Mouse (Mus musculus) C2C12 (cell line): ENCODE measurements around the gene Camkk2.

Experiments used
- CEBPB ChIP-seq: IDR thresholded peaks from one replicate; pipeline ENCODE4 v1.6.1; 2011; ENCODE audit warnings: low read depth, mild to moderate bottlenecking, control low read depth, moderate library complexity
- CTCF ChIP-seq: IDR thresholded peaks from one replicate; pipeline ENCODE4 v1.5.1; 2011; ENCODE audit not compliant: control insufficient read depth, insufficient read depth, insufficient read length
- FOSL1 ChIP-seq: IDR thresholded peaks from one replicate; pipeline ENCODE4 v1.8.0; 2011; ENCODE audit warnings: mild to moderate bottlenecking, low read length; ENCODE audit not compliant: poor library complexity, insufficient read depth, severe bottlenecking
- MYOD1 ChIP-seq: IDR thresholded peaks from one replicate; pipeline ENCODE4 v1.6.1; 2011; ENCODE audit warnings: low read depth; ENCODE audit not compliant: control insufficient read depth, insufficient read length
- MYOG ChIP-seq: IDR thresholded peaks from one replicate; pipeline ENCODE4 v1.6.1; 2011; ENCODE audit not compliant: control insufficient read depth, insufficient read length; ENCODE audit errors: extremely low read depth
- USF1 ChIP-seq: IDR thresholded peaks from one replicate; pipeline ENCODE4 v1.6.1; 2011; ENCODE audit warnings: low read depth, mild to moderate bottlenecking, control low read depth, moderate library complexity

DNA sequence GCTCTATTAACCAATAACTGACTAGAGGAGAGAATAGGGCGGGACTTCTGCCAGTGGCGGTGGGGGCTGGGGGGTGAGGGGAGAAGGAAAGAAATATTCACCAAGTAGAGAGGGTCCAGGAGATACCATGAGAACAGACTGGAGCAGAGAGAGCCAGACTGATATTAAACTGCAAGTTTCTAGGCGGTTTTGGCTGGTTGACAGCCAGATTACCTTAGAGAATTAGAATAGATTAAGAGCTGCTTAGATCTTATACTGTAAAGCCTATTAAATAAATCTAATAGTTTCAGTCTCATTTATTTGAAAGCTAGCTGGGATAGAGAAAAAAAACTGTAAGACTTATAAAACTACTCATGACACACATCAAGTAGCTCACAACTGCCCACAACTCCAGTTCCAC is 74.0 kb downstream of the Camkk2 start:
- TF ChIP-seq CTCF, result no peak
- no peak for TF ChIP-seq USF1
- no peak for TF ChIP-seq CEBPB
- TF ChIP-seq FOSL1, result no peak
- TF ChIP-seq MYOG, result no peak
- TF ChIP-seq MYOD1, result no peak
